Mouse (Mus musculus): ENCODE measurements around the gene Stoml1.

GRCm38 (mm10) chr9:58271109-58271508 lies 18.1 kb downstream of the Stoml1 start:
- no peak for TF ChIP-seq POLR2A (IDR thresholded peaks at IDR 0.05; ENCODE audit: extremely low read depth, insufficient read depth, low read length)
- no peak for TF ChIP-seq CTCF (IDR thresholded peaks at IDR 0.05; ENCODE audit: low read depth, low read length)
